Mouse (Mus musculus) right cerebral cortex, adult 2 months (tissue): ENCODE data around the gene Fnip2.
A peak's percentile ranks its signal among the peaks of the same experiment; 100 is the strongest.
"Not testable (repeated sequence)": the region's sequence is repeated elsewhere in the genome, so short reads cannot be mapped to it uniquely, and the experiment has no call there.

Source experiments
- DNase-seq, 2 experiments: peaks; one replicate each; pipeline ENCODE4 v3.0.0; 2021 to 2022; ENCODE audit warnings: low spot score in 2 of 2

Fnip2 gene

DNA sequence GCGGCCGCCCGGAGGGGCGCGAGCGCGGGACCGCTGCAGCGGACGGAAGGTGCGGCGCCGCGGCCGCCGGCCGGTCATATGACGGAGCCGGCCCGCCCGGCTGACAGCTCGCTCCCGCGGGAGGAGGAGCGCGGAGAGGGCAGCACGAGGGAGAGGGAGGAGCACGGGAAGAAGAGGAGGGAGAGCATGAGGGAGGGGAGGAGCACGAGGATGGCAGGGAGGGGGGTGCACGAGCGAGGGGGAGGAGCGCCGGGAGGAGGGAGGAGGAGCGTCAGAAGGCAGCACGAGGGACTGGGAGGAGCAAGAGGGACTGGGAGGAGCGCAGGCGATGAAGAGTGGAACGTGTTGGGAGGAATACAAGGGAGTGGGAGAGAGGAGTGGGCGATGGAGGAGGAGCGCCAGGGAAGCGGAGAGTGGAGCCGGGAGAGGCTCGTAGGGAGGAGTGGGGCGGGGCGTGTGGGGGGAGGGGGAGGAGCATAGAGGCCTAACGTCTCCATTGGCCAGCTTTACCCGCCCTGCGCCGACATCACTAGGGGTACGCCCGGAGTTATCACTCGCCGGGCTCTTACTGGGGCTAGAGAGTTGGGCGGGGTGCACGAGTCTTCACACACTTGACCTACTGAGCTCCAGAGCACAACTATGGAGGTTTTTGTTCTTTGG lies at the start of gene Fnip2:
TSS of gene Fnip2 (minus strand) at position 94 of the 660 bp plus-strand sequence.
- peak; percentile 82 to 86 for DNase-seq

DNA sequence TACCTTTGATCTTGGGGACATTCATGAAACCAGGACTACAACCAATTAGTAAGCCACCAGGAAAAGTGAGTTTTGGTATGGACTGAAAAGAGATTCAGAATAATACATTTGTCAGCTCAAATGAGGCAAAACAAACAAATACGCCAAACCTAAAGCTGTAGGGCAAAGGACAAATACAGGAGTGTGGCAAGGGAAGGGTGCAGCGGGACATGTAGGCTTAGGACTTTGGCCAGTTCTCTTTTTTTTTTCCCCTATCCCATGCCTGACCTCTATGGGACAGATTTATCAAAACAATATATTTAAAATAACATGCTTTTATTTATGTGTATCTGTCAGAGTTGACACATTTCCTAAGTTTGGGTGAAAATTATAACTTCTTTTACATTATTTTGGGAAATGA lies 42.3 kb upstream of the Fnip2 start:
- DNase-seq = no peak

DNA sequence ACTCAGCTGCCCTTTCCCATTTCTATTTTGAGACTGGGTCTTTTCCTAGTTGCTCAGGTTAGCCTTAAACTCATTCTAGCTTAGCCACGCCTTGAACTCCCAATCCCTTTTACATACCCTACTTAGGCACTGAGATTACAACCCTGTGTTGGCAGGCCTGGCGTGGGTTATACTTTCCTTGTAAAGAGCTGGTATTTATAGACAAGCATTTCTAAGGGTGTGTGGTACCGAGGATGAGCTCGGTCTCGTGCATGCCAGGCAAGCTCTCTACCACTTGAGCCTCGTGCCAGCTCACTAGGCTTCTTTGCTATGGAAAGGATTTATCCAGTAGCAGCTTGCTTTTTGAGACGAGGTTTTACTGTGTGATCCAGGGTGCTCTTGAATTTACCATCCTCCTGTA lies 27.9 kb upstream of the Fnip2 start:
- DNase-seq = no peak

DNA sequence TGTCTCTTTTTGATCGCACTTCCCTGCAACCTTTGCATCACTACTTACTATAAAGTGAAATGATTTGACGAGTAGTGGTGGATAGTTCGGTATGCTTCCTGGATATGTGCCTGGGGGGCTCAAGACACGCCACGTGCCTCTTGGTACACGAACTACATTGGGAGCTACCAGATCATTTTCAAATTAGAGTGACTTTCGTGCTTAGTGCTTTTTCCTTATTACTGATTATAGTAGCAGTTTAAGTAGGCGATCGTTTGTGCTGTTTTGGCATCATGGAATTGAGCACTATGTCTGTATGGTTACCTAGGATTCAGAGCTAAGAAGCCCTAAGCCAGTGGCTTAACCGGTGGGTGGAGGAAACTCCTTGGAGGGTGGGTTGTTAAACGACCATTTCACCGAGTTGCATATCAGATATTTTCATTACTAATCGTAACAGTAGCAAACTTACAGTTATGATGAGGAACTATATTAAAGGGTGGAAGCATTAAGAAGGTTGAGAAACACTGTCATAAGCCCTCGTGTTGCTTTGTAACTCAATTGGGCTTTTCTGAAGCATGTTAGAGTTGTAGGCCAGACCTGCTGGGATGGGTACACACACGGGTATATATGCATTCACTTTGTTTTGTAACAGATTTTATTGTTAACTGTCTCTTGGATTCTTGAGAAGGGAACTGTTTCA lies 24.3 kb upstream of the Fnip2 start:
- peak in 1 of 2 experiments; percentile 14 for DNase-seq

DNA sequence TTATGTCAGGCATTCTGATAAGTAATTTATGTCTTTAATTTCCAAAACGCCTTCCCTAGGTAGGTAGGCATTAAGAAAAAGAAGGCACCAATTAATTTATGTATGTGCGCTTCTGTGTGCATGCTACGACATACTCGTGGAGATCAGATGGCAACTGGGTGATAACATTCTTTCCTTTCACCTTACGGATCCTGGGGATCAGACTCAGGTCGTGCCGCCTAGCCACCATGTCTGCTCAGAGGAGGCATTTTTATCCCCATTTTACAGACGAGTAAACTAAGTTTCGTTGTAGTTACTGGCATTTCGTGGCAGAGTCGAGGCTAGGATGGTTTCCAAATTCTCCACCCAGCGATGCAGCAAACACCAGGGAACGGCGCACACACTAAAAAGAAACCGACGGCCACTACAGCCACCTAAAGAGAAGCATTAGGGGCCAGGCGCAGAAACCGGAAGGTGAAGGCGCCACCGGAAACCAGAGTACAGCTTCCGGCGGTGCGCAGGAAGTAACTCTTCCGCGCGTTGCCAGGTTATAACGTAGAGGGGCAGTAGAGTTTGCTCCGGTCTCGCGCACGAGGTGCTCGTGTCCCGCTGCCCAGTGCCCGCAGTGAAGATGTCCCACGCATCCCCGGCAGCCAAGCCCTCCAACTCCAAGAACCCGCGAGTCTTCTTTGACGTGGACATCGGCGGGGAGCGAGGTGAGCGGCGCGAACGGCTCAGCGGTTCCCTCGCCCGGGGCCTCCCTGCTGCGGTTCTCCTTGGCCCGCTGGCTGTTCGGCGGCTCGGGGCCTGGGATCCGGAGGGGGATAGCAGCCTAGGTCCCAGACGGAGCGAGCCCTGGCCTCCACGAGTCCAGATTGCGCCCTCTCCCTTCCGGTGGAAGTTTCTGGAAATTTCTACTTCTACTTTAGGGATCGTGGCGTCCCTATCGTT lies 23.5 kb upstream of the Fnip2 start, which contains the start of gene Ppid:
TSS of gene Ppid (plus strand) at position 480 of the 930 bp plus-strand sequence.
- peak; percentile 77 to 80 for DNase-seq

DNA sequence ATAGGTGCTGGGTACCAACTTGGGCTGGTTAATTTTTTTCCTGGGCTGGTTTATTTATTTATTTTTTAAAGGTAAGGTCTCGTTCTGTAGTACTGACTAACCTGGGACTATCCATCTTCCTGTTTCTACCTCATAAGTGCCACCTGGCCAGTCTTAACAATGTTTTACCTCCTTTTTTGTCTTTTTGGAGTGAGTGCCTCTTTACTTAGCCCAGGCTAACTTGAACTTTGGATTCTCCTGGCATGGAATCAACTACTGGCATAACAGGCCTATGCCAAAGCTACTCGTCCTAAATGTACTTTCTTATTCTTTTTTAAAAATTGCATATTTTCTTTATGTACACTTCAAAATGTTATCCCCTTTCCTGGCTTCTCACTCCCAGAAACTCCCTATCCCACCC lies 22.1 kb upstream of the Fnip2 start:
- DNase-seq = no peak

DNA sequence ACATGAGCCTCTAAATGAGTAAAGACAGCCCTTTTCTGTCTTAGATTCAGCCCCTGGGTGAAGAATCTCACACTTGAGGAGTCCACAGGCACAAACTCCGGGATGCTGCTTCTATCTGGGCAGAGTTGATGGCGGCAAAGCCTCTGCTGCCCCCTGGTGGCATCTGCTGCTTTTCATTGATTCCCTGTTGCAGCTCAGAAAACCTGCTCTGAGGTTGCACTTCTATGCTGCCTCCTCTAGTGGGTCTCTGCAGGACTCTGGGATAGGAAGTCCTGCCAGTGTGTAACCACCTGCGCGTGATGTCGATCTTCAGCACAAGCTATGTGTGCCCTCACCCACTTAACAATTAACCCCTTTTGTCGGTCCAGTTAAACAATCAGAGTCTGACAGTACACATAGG lies 19.2 kb upstream of the Fnip2 start:
- peak; percentile 94 to 97 for DNase-seq

DNA sequence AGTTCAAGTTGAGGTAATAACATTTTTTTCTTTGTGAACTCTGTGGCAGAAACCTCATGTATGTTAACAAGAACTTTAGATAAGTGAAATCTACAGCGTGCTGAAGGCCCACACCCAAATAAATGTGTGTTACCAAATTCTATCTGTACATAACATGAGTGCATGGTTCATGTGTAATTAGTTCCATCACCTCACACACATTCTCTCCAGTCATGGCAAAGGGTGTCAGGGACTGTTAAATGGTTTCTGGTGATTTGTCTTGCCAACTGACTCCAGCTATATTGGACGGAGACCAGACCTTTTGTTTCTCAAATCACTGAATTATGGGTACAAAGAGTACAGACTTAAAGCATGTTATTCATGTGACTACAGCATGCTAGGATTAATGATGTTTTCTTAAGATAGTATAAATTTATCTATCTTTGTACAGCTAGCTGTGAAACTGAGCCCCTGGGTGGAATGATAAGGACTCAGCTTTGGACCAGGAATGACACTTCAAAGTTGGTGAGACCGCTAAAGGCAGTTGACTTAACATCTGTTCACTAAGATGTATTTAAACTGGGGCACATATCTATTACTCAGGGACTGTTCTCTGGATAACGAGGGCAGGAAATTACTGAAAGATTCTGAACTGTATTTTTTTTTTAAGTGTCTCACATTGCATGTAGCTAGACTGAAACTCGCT lies 12.4 kb upstream of the Fnip2 start:
- DNase-seq = no peak

DNA sequence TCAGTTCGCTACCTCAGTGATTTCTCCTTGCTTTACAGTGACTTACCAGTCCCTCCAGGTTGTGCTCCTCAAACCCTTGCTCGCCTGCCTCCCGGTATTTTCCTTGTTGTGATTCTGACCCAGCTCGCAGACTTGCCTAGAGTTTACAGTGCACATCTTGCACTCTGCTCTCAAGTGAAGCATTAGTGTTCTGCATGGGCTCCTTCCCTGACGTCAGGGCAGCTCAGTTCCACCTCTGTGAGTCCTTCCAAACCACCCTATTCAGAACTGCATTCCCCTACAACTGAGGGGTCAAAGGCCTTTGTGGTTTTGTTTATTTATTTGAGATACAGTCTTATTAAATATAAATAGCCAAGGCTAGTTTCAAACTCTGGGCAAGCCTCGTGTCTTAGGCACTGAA lies 10.6 kb upstream of the Fnip2 start:
- DNase-seq = no peak

DNA sequence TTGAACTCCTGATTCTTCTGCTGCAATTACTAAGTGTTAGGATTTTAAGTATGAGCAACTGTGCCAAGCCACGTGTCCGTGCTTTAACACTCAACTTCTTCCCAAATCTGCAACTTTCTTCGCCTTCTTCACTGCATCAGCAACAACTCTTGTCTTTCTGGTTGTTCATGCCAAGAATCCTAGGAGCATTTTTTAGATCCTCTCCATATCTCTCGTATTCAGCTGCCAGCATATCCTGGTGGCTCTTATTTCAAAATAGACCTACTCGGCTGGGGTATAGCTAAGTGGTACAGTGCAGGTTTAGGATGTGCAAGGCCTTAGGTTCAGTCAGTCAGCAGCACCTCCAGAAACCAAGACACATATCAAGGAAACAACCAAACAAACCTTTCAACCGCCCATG lies 10.0 kb upstream of the Fnip2 start:
- DNase-seq = no peak

DNA sequence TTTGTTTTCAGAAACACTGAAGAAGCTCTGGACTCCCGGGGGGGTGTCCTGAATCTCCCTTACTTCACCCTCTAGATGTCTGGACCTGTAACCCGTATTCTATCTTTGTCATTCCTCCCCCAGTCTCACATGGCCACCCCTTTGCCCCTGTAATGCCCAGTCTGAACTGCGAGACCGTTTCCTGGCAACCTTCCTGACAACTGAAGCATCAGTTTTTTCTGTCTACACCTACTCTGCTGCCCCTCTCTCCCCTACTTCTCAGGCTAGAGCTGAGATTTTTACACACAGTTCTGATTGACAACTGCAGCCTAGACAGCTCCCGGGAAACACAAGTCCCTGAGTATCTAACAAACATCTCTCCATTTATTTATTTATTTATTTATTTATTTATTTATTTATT lies 9.3 kb upstream of the Fnip2 start:
- DNase-seq = no peak

DNA sequence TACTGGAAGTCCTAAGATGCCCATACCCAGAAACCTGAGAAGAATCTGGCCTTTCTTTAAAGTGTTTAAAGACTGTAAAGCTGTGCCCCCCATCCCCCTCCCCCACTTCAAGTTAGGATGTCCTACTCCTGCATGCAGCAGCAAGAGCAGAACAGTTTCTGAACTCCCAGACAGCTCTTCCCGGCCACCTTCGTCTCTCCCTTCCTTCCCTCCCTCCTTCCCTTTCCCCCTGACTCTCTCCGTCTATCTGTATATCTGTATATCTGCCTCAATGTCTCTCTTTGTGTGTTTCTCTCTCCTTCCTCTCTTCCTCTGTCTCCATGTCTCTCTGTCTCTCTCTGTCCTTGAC lies 8.8 kb upstream of the Fnip2 start:
- DNase-seq = no peak

DNA sequence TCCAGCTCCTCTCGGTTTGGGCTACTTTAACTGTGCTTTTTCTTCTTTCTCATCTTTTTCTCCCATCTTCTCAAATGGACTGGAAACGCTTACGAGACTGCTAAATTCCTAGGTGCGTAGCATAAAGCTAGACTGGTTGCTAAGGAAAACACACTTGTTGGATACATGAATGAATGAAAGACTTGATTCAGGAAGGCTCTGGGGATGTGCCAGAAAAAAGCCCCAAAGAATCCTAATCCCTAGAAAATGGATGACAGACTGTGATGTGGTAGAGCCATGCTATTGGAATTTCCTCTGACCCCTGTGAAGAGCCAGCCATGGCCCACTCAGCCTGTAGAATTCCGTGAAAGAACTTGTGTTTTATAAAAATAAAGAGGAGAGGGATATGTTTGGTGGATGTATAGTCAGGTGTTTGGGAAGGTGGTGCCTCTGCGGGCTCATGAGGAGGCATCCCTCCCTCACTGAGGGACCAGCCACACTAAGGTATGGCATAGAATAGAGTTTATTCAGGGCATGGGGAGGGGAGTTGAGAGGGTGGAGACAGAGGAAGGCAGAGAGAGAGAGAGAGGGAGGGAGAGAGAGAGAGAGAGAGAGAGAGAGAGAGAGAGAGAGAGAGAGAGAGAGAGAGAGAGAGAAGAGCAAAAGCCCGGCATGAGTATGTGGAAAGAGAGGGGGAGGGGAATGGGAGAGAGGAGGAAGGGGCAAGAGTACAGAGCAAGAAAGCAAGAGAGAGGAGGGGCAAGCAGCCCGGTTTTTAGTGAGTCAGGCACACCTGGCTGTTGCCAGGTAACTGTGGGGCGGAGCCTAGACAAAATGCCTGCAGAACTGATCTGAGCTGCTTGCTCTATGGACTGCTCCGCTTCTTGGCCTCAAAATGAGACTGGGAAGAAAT lies 8.2 kb upstream of the Fnip2 start:
- no peak for DNase-seq

DNA sequence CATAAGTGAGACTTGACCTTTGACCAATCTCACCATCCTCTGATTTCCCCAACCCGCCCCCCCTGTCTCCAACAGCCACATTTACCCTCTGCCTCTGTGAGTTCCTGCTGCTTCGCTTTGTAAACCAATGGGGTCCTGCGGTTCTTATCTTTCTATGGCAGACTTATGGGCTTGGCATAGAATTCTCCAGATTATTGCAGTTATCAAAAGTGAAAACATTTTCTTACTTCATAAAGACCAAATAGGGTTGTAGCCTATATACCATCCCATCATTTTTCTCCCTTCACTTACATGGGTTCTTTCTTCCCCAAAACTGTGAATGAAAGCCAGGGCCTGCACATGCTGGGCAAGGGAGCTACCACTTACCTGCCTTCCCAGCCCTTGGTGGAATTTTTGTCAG lies 6.7 kb upstream of the Fnip2 start:
- DNase-seq = no peak

DNA sequence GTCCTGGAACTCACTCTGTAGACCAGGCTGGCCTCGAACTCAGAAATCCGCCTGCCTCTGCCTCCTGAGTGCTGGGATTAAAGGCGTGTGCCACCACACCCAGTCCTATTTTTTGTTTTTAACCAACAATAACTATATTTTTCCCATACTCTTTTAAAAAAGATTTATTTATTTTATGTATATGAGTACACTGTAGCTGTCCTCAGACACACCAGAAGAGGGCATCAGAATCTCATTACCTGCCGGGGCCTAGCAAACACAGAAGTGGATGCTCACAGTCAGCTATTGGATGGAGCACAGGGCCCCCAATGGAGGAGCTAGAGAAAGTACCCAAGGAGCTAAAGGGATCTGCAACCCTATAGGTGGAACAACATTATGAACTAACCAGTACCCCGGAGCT lies 5.8 kb upstream of the Fnip2 start:
- not testable (repeated sequence) for DNase-seq

DNA sequence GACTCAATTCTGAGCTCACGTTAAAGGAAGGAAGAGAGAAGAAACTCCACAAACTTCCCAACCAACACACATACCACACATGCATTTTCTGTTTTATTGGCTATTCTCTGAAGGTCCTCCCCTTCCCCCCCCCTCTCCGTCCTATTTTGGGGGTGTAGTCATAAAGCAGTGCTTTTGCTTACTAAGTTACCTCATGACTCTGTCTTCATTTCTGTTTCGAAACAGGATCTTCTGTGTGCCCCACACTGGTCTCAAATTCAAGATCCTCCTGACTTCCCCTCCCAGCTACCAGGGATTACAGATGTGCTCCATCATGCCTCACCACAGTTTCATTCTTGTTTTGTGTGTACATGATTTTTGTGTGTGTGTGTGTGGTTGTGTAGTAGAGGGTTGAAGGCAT lies 4.8 kb upstream of the Fnip2 start:
- no peak for DNase-seq

DNA sequence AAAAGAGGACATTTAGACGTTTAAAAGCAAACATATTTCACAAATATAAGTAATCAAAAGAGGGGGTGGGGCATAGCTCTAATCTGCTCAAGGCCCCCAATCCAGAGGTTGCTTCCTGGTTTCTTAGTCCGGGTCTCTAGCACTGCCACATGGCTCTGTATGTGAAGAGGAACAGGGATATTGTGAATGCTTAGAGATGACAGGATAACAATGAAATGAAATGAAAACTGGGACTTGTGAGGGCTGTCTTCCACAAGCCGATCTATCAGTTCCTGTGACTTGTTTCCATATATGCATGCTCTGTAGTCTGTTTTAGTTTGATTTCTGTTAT lies 1.7 kb upstream of the Fnip2 start:
- DNase-seq = no peak

DNA sequence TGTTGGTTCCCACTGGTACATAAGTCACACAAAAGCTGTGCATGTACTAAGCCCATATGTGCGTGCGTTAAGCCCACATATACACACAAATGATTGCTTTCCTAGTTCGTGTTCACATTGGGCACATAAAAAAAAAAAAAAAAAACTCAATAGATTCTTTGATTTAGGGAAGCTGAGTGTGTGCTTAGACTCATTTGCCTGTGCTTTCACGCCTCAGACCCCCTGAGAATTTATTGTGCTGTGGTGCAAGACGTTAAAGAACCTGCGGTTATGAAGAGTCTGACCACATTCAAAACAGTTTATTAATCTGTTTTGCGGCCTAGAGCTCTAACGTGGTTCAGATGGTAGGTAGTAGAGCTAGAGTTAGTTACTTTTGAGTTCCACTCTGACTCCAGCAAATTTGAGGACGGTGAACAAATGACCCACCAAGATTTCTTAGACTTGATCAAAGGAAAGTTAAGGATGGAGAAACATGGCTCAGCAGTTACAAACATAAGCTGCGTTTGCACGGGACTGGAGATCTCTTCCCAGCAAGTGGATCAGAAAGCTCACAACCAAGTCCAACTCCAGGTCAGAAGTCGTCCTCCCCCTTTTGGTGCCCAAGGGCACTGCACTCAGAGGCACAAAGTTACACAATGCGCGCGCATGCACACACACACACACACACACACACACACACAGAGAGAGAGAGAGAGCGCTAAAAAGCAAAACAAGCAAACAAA lies 1.2 kb upstream of the Fnip2 start:
- DNase-seq = no peak

DNA sequence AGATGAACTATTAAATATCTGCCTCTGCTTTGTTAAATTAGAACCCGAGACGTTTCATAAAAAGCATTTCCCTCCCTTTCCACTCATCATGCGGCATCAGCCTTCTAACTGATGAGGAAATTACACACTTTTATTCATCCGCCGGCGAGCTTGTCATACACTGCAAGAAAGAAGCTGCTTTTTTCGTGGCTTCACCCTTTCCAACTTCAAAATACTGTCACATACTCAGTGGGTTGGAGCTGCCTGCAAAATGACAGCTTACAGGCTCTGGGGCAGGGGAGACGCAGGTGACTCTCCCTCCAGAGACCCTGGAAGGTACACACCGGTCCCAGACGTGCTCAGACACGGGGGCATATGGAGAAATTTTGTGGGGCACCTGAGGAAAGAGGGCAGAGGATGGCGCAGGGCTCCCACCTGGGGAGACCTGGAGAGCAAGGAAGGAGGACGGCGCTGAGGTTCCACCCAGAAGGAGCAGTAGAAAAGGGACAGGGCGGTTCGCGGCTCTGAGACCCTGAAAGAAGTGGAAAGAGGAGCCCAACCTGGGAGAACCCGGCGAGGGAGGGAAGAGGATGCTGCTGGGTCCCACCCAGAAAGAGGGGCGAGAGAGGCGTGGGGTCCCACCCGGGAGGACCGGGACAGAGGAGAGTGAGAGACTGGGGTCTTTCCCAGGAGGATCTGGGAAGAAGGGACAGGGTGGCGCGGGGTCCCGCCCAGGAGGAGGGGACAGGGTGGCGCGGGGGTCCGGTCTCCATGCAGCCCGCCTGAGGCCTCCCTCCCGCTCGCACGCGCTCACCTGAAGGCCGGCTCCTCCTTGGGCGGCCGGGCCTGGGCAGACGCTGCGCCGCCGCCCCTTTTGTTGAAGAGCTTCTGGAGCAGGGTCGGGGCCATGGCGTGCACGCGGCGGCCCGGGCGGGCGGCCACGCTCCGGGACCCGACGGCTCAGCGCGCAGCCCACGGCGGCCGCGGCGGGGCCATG lies 592 bp downstream of the Fnip2 start:
- peak; percentile 26 to 37 for DNase-seq
